Mouse (Mus musculus): ENCODE data around the gene Kansl2.

Gene Kansl2

GRCm38 (mm10) chr15:98533881-98534627 is at the start of gene Kansl2:
Kansl2 (minus strand) TSS chr15:98534264.
- DNase-seq (ENCODE audit: low spot score in 2 of 2): peak; percentile 94 to 97

DNA sequence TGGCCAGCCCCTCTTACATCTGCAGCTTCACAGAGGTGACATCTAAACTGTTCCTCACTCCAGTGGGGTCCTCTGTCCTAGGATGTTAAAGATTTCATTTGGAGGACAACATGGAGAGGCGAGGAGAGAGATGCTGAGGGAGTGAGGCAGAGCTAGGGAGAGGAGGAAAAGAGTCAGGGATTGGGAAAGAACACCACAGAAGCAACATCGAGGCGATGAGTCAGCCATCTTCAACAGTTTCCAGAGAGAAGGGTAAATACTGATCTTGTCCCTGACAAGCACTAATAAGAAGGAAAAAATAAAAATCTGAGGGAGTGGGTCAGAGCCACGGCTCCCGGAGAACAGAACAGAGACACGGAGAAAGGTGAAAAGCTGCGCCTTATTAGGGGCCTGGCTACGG is 48.9 kb upstream of the Kansl2 start:
- DNase-seq (ENCODE audit: low spot score in 2 of 2): no peak

- DNase-seq (ENCODE audit: low spot score in 2 of 2): peak in 1 of 2 experiments; percentile 10
These were observed 48.3 kb upstream of the Kansl2 start for GRCm38 (mm10) chr15:98582410-98582809.

GRCm38 (mm10) chr15:98579795-98580464 is 45.9 kb upstream of the Kansl2 start:
- DNase-seq (ENCODE audit: low spot score in 2 of 2): peak; percentile 49 to 73

DNA sequence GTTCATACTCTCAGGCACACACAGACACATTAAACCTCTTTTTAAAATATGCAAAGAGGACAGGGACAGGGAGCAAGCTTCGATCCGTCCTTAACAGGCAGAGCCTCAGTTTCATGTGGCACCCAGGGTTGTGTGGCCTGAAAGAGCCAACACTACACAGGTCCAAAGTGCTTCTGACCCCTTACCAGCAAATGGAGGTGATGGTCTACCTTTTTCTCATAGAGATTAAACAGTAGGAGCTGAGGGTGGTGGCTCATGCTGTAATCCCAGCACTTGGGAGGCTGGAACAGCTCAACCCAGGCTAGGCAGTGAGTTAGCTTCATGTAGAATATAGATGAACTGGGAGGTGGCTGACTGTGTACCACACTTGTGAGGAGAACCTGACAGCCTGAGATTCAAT is 45.2 kb upstream of the Kansl2 start:
- no peak for DNase-seq (ENCODE audit: low spot score in 2 of 2)

DNA sequence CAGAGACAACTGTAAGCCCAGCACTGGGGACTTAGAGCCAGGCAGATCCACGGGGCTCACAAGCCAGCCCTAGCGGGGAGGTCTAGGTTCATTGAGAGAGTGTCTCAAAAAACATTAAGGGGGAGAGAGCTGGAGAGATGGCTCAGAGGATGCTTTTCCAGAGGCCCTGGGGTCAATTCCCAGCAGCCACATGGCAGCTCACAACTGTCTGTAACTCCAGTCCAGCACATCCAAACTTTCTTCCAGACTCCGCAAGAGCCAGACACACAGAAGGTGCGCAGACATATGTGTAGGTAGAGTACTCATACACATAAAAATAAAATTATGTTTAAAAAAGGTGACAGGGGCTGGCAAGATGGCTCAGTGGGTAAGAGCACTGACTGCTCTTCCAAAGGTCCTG is 39.2 kb upstream of the Kansl2 start:
- no peak for DNase-seq (ENCODE audit: low spot score in 2 of 2)

GRCm38 (mm10) chr15:98570873-98571538 is 36.9 kb upstream of the Kansl2 start, which contains the start of the genes Ccnt1 and 4930415O20Rik:
Ccnt1 (minus strand) TSS chr15:98570923.
4930415O20Rik (plus strand) TSS chr15:98571004.
- no peak for DNase-seq (ENCODE audit: low spot score in 2 of 2)

DNA sequence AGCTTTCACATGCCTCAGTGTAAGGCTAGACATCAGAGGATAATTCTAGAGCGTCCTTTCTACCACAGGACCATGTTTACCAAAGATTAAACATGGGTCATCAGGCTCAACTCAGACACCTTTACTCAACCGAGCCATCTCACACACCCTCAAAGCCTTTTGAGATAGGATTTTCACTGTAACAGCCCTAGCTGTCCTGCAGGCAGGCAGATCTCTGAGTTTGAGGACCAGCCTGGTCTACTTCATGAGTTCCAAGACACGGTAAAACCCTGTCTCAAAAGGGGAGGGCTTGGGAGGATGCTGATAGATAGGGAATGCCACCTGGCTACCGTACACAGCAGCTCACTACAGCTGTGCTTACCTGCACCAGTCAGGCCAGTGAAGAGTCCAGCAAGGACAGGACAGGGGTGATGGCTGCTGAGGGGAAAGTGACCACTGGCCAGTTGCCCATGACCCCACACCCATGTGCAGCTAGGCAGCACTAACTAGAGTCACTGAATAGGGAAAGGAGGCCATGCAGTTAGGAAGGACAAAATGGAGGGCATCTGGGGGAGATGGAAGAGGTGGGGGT is 35.8 kb upstream of the Kansl2 start:
- no peak for DNase-seq (ENCODE audit: low spot score in 2 of 2)

DNA sequence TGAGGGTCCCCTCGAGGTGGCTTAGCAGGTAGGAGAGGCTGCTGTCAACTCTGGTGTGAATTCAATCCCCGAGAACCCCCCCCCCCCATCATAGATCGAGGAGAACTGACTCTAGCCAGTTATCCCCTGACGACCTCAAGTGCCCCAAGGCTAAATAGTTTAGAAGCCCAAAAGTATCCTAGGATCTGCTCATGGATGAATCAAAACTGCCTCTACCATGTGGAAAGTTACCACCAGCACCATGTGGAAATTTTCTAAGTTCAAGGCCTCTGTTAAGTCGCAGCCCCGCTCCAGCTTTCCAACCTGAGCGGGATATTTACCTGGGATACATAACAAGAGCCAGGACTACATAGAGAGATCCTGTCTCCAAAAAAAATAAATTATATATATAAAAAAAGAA is 35.2 kb upstream of the Kansl2 start:
- DNase-seq (ENCODE audit: low spot score in 2 of 2): no peak

GRCm38 (mm10) chr15:98568256-98569033 is 34.4 kb upstream of the Kansl2 start:
- DNase-seq (ENCODE audit: low spot score in 2 of 2): peak; percentile 21 to 33

- peak; percentile 98 to 99 for DNase-seq (ENCODE audit: low spot score in 2 of 2)
These were observed 33.4 kb upstream of the Kansl2 start for GRCm38 (mm10) chr15:98567278-98568134.

DNA sequence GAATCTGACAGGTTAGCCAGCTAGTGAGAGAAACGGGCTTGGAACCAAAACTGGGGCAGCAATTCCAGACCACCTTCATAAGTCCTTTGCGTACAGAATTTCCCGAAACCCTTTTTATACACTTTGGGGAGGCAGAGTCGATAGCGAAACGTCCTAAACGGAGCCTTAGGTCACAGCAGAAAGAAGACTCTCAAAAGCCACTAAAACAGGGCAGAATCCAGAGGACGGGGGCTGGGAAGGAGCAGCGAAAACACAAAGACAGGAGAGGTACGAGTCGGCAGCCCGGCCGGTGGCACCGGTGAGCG is 32.9 kb upstream of the Kansl2 start:
- DNase-seq (ENCODE audit: low spot score in 2 of 2): no peak

DNA sequence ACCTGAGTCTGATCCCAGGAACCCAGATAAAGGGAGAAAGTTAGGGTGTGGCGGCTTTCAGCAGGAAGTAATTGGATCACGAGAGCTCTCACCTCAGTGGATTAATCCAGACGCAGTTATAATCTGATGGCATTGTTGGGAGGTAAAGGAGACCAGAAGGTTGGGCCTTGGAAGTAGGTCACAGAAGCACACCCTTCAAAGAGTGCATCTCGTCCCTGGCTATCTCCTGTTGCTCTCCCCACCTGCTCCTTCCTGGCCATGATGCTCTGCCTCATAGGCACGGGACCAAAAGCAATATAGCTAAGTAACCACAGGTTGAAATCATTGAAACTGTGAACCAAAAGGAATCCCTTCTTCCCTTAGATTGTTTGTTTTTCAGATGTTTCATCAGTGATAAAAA is 23.1 kb upstream of the Kansl2 start:
- no peak for DNase-seq (ENCODE audit: low spot score in 2 of 2)

DNA sequence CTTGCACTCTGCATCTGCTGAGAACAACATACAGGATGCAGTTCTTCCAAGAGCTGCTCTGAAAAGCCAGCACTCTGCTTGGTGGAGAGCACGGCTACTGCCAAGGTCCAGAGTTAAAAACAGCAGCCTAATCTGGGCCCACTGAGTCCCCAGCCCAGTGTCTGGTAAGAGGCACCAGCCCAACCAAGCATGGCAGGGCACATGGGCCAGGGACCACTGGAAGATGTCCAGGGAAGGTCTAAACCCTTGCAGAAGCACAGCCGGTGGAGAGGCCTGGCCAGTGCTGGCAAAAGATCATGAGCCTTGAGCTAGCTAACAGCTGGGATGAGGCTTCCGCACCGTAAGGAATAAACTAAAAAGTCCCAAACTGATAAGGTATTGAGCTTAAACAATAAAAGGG is 21.8 kb upstream of the Kansl2 start:
- DNase-seq (ENCODE audit: low spot score in 2 of 2): no peak

DNA sequence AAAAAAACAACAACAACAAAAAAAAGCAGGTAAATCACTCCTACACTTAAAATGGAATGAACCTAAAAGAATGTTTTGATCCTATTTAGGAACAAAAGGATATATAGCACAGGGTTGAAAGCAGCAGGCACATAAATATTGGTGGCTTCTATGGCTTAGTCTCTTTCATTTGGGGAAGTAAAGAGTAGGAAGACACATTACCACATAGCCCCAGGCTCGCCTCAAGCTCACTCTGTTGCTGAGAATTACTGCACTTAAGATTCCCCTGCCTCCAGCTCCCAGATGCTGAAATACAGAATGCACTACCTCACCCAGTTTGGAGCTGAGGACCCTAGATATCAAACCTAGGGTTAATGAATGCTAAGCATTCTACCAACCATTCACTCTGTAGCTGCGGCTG is 18.7 kb upstream of the Kansl2 start:
- DNase-seq (ENCODE audit: low spot score in 2 of 2): no peak

- no peak for DNase-seq (ENCODE audit: low spot score in 2 of 2)
These were observed 12.8 kb upstream of the Kansl2 start for GRCm38 (mm10) chr15:98546843-98547242.

DNA sequence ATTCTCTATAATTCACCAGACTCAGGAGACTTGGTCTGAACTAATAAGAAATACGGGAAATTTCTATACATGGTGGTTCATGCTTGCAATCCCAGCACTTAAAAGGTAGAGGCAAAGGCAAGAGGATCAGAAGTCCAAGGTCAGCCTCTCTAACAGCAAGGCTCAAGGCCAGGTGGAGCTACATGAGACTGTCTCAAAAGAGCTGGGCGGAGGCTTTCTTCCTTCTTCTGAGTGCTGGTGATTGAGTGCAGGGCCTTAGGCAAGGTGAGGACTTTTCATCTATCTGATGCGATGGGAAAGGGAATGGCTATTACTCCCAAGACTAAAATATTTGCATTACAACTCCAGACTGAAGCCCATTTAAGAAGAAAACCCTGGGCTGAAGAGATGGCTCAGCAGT is 11.1 kb upstream of the Kansl2 start:
- DNase-seq (ENCODE audit: low spot score in 2 of 2): no peak

DNA sequence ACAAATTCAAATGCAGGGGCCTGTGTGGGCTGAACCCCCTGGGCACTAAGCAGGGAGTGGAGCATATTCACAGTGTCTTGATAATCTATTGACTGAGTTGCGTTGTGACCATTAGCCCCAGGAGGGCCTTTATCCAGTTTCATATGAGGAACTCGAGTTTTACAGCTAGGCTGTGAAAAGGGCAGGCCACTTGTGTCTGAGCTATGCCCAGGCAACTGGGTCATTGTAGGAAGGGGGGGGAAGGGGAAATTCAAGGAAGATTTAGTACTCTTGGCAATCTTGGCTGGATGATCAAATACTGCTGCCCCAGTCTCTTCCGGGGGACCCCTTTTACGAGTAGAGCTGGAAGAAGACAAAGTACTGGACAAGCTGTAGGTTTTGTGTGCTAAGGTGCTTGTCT is 9.3 kb upstream of the Kansl2 start:
- DNase-seq (ENCODE audit: low spot score in 2 of 2): no peak

GRCm38 (mm10) chr15:98541064-98541463 is 7.0 kb upstream of the Kansl2 start:
- DNase-seq (ENCODE audit: low spot score in 2 of 2): no peak

DNA sequence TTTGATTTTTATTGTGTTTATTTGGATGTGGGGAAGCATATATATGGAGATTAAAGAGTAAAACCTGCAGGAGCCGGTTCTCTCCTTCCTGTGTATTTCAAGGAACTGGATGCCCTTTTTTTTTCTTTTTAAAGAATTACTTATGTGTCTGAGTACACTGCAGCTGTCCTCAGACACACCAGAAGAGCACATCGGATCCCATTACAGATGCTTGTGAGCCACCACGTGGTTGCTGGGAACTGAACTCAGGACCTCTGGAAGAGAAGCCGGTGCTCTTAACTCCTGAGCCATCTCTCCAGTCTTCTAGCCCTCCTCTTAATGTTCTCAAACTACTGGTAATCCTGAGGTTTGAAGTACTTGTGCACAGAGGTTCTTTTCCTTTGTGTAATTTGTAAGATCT is 3.9 kb upstream of the Kansl2 start:
- DNase-seq (ENCODE audit: low spot score in 2 of 2): no peak

All from spleen, postnatal 10 days (tissue).